Mouse (Mus musculus) lung, embryonic 16.5 days (tissue): Measurements from ENCODE around the gene Fchsd2. TPM values are rescaled to one million over a fixed set of nuclear protein-coding genes. Genes with fewer than 3 reads are reported as not detected.

Source experiments
- ATAC-seq: fragments of 200-750 bp; cut with Nextera tagmentation; 2 replicates; pipeline ENCODE4 v1.8.0; 2017; ENCODE audit warnings: low read depth, mild to moderate bottlenecking, moderate library complexity
- H3K27ac ChIP-seq: fragments of 300-500 bp; sonication (generic); 2 replicates; pipeline ENCODE4 v1.5.1; 2014; ENCODE audit warnings: mild to moderate bottlenecking, control low read depth, low read length
- H3K27me3 ChIP-seq: fragments of 300-500 bp; sonication (generic); 2 replicates; pipeline ENCODE4 v1.6.1; 2014; ENCODE audit warnings: low read depth, low read length, mixed read lengths; ENCODE audit not compliant: control insufficient read depth, insufficient read depth
- H3K36me3 ChIP-seq: fragments of 300-500 bp; sonication (generic); 2 replicates; pipeline ENCODE4 v1.6.1; 2014; ENCODE audit warnings: low read length; ENCODE audit not compliant: control insufficient read depth, insufficient read depth
- H3K4me1 ChIP-seq: fragments of 300-500 bp; sonication (generic); replicated peaks from 2 replicates; pipeline ENCODE4 v1.6.1; 2014; ENCODE audit warnings: low read length, mixed read lengths; ENCODE audit not compliant: control insufficient read depth, insufficient read depth
- H3K4me2 ChIP-seq: fragments of 300-500 bp; sonication (generic); 2 replicates; pipeline ENCODE4 v1.6.1; 2014; ENCODE audit warnings: low read depth, low read length, control low read depth
- H3K4me3 ChIP-seq: fragments of 300-500 bp; sonication (generic); 2 replicates; pipeline ENCODE4 v1.5.1; 2014; ENCODE audit warnings: mild to moderate bottlenecking, low read length, control low read depth
- H3K9ac ChIP-seq: fragments of 300-500 bp; sonication (generic); 2 replicates; pipeline ENCODE4 v1.6.1; 2014; ENCODE audit warnings: low read length, control low read depth
- H3K9me3 ChIP-seq: fragments of 300-500 bp; sonication (generic); 2 replicates; pipeline ENCODE4 v1.6.1; 2016; ENCODE audit warnings: low read length; ENCODE audit not compliant: control insufficient read depth
- whole genome bisulfite sequencing: fragments of 180-500 bp; shearing (Covaris S2); extraction: QIAGEN DNeasy Blood & Tissue Kit; methylation state at CpG from one replicate; pipeline ENCODE4 v1.1.7; 2014; 5-methylcytosine and 5-hydroxymethylcytosine counted together
- polyA plus RNA-seq: library from polyadenylated mRNA; unstranded; fragments of >200 nt; fragmentation: Nextera tagmentation; extraction: Ambion mirVana; gene quantifications from 2 replicates; pipeline ENCODE4 v1.2.1, GENCODE M21; 2015

Gene Fchsd2
- polyA plus RNA-seq, 1 experiment from 2014 or later, result 22.3 TPM

DNA sequence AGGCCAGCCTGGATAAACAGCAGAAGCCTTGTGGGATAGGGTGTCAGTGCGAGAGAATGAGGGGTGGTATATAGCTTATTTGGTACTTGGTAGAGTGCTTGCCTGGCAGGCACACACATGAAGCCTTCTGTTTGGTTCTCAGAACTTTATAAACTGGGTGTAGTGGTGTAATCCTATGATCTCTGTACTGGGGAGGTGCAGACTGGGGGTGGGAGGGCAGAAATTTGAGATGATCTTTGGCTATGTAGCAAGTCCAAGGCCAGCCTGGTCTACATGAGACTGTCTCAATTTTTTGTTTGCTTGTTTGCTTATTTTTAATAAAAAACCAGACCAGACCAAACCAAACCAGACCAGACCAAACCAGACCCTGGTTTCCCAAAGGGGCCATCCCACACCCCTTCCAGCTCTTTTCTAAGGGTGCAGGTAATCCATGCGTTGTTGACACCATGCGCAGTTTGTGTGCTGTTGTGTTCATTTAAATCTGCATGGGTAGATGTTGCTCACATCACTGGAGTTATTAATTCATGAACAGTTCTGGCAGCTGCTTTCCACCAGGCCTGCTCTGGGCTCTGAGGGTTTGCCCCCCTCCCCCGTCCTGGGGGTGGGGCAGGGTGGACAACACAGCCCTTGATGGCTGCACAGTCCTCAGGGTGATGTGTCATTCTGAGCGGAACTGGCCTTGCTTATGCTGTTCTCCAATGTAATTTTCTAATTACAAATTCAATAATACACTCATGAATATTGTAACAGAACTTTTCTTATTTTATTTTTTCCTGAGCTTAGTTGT, 239.6 kb downstream of the Fchsd2 start:
- Histone ChIP-seq H3K27ac (no peak overlapping the region), H3K9me3 (no peaks in the 10 kb centered on the region), H3K4me1 (peaks cover 5% of the 10 kb centered on the region; the same call in 1 of the 2 replicates), H3K27me3 (no peaks in the 10 kb centered on the region), H3K9ac (no peak overlapping the region), H3K4me2 (no peak overlapping the region), H3K36me3 (no peaks in the 10 kb centered on the region), H3K4me3 (no peak overlapping the region)
- 87% methylated on average over 5 of the region's 5 CpGs for WGBS
- no peak for ATAC-seq

Other genes starting within 250 kb of the Fchsd2 start
- 3.0 and 3.8 TPM in 2 replicates for gene Relt, start 229.4 kb upstream of the Fchsd2 start, polyA plus RNA-seq
- 10.6 and 11.8 TPM in 2 replicates for gene Arhgef17, start 160.8 kb upstream of the Fchsd2 start, polyA plus RNA-seq
- gene P2ry6, start 118.2 kb upstream of the Fchsd2 start, polyA plus RNA-seq, result 9.1 and 10.1 TPM in 2 replicates
- 4.5 and 4.8 TPM in 2 replicates for gene P2ry2, start 80.0 kb upstream of the Fchsd2 start, polyA plus RNA-seq
- 19.6 and 22.6 TPM in 2 replicates for gene Atg16l2, start 209.4 kb downstream of the Fchsd2 start, polyA plus RNA-seq
- 43.0 and 46.5 TPM in 2 replicates for gene Stard10, start 224.2 kb downstream of the Fchsd2 start, polyA plus RNA-seq